Mouse (Mus musculus) cerebellum, adult 2 months (tissue): ENCODE measurements around the gene Bpgm. TPM values are rescaled to one million over a fixed set of nuclear protein-coding genes. Genes with fewer than 3 reads are reported as not detected.

ENCODE experiments used
- DNase-seq, 2 experiments: peaks; one replicate each; pipeline ENCODE4 v3.0.0; 2021
- H3K27ac ChIP-seq: fragments of 200-500 bp; 2 replicates; pipeline ENCODE4 v1.5.1; 2012; ENCODE audit warnings: low read length, control low read depth, inconsistent platforms; ENCODE audit not compliant: insufficient read depth
- H3K27me3 ChIP-seq: fragments of 200-500 bp; 2 replicates; pipeline ENCODE4 v1.6.1; 2012; ENCODE audit warnings: inconsistent platforms, mild to moderate bottlenecking, low read length, moderate library complexity; ENCODE audit not compliant: control insufficient read depth, insufficient read depth
- H3K4me1 ChIP-seq: fragments of 200-500 bp; 2 replicates; pipeline ENCODE4 v1.6.1; 2011; ENCODE audit warnings: low read length; ENCODE audit not compliant: control insufficient read depth, insufficient read depth
- H3K4me3 ChIP-seq: fragments of 200-500 bp; replicated peaks from 2 replicates; pipeline ENCODE3; 2011; ENCODE audit warnings: mild to moderate bottlenecking, low read depth, low read length, control low read depth; ENCODE audit not compliant: insufficient read depth
- CTCF ChIP-seq: fragments of 200-500 bp; IDR thresholded peaks from 2 replicates; pipeline ENCODE4 v1.5.1; 2011; ENCODE audit warnings: low read depth, mild to moderate bottlenecking, control low read depth, low read length, moderate library complexity, borderline replicate concordance; ENCODE audit not compliant: insufficient read depth
- POLR2A ChIP-seq: fragments of 200-500 bp; IDR thresholded peaks from 2 replicates; pipeline ENCODE4 v1.6.1; 2011; ENCODE audit warnings: low read length, control low read depth, borderline replicate concordance; ENCODE audit not compliant: insufficient read depth
- WGBS: fragments of 180-500 bp; shearing (Covaris S2); methylation state at CpG from one replicate; pipeline ENCODE4 v1.1.7; 2018; 5-methylcytosine and 5-hydroxymethylcytosine counted together
- polyA plus RNA-seq: library from polyadenylated mRNA; depleted of rRNA; stranded (reverse); fragments of >200 nt; gene quantifications from 2 replicates; pipeline ENCODE4 v1.2.3, GENCODE M21; 2012; rRNA removed

The Bpgm gene
- polyA plus RNA-seq = 101 and 117 TPM in 2 replicates

- peak; percentile 96 for TF ChIP-seq POLR2A
- TF ChIP-seq CTCF = no peak
- peak; percentile 99 to 100 for DNase-seq
- Histone ChIP-seq H3K27me3 (no peaks in the 10 kb centered on the region), H3K27ac (peak within 1 kb of the TSS; percentile 35), H3K4me1 (peaks cover 2% of the 10 kb centered on the region; the same call in 1 of the 2 replicates), H3K4me3 (peak within 1 kb of the TSS; percentile 70)
- under 1% methylated on average over 35 of the region's 35 CpGs for WGBS
Measured at GRCm38 (mm10) chr6:34475974-34476794, at the start of gene Bpgm. TSS of gene Bpgm (plus strand) at chr6:34476207.

- Histone ChIP-seq H3K27me3 (no peaks in the 10 kb centered on the region), H3K4me3 (no peak overlapping the region), H3K4me1 (no peaks in the 10 kb centered on the region), H3K27ac (no peak overlapping the region)
- TF ChIP-seq CTCF = no peak
- TF ChIP-seq POLR2A = no peak
- WGBS = 64% methylated on average over 2 of the region's 2 CpGs
- no peak for DNase-seq
Measured at GRCm38 (mm10) chr6:34439006-34439405, 37.0 kb upstream of the Bpgm start.

DNA sequence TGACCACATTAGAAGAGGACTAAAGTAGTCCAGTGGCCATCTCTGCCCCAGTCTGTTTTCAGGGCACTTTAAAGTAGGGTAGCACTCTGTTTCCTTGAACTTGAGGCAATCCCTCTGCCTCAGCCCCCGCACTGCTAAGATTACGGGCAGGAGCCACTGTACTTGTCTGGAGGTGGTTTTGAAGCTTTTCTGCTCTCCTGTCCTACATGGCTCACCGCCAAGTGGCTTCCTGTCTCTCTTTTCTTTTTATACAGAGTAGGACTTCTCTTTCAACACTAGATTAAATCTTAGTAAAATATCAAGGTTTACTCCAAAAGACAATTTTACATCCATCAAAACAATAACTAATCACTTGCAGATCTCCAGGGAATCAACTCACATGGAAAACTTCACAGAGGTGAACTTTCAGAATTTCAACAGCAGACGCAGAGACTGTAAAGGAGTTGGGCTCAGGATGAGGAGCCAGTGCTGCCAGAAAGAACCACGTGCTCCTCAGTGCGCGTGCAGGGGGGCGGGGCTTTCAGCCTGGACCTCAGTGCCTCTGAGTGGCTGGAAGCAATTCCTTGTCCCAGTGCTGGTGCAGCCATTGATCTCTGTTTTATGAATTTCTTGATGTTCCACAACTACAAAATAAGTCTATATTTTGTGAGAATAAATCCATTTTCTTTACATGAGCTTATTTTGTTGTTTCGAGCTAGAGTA lies 34.3 kb upstream of the Bpgm start:
- Histone ChIP-seq H3K4me3 (no peak overlapping the region), H3K27me3 (no peaks in the 10 kb centered on the region), H3K27ac (no peak overlapping the region), H3K4me1 (no peaks in the 10 kb centered on the region)
- no peak for DNase-seq
- TF ChIP-seq CTCF (no peak), POLR2A (no peak)
- WGBS = 69% methylated on average over 9 of the region's 9 CpGs

DNA sequence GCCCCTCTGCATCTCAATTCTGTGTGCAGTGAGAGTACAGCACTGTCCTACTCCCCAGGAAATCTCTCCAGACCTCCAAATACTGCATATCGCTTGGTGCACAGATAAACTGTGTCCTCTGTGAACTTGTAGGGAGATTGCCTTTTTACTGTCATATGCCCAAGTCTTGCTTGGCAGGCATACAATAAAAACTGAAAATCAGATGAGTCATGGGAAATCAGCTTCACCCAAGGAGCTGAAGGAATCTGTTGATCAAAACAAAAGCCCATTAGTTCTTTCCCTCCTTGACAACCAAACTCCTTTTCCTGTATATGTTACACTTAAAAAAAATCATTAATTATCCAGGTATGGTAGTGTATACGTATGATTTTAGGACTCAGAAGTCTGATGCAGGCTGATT lies 32.2 kb upstream of the Bpgm start:
- Histone ChIP-seq H3K4me1 (no peaks in the 10 kb centered on the region), H3K27ac (no peak overlapping the region), H3K27me3 (no peaks in the 10 kb centered on the region), H3K4me3 (no peak overlapping the region)
- DNase-seq = peak in 1 of 2 experiments; percentile 8
- 53% methylated on average over 2 of the region's 2 CpGs for WGBS
- no peak for TF ChIP-seq CTCF
- no peak for TF ChIP-seq POLR2A

- Histone ChIP-seq H3K4me1 (no peaks in the 10 kb centered on the region), H3K27ac (no peak overlapping the region), H3K27me3 (no peaks in the 10 kb centered on the region), H3K4me3 (no peak overlapping the region)
- TF ChIP-seq CTCF (peak; percentile 73; the same call in 1 of the 2 replicates), POLR2A (no peak)
- DNase-seq = peak; percentile 46 to 55
- WGBS = 12% methylated on average over 2 of the region's 2 CpGs
Measured at GRCm38 (mm10) chr6:34447961-34448360, 28.0 kb upstream of the Bpgm start.

GRCm38 (mm10) chr6:34448696-34449095 lies 27.3 kb upstream of the Bpgm start:
- H3K27me3 ChIP-seq = no peaks in the 10 kb centered on the region
- TF ChIP-seq CTCF (no peak), POLR2A (no peak)
- H3K27ac ChIP-seq = no peak overlapping the region
- no peak overlapping the region for H3K4me3 ChIP-seq
- 53% methylated on average over 1 of the region's 1 CpGs for WGBS
- no peaks in the 10 kb centered on the region for H3K4me1 ChIP-seq
- no peak for DNase-seq

- DNase-seq = no peak
- TF ChIP-seq CTCF = no peak
- Histone ChIP-seq H3K4me1 (no peaks in the 10 kb centered on the region), H3K27ac (no peak overlapping the region), H3K4me3 (no peak overlapping the region), H3K27me3 (no peaks in the 10 kb centered on the region)
- 57% methylated on average over 7 of the region's 7 CpGs for WGBS
Measured at GRCm38 (mm10) chr6:34452963-34453770, 22.8 kb upstream of the Bpgm start.
